Mouse (Mus musculus) stomach, embryonic 14.5 days (tissue): ENCODE measurements around the gene Ttc23. TPM values are rescaled to one million over a fixed set of nuclear protein-coding genes. Genes with fewer than 3 reads are reported as not detected.

Experiments
- ATAC-seq: fragments of 200-750 bp; cut with Nextera tagmentation; 2 replicates; pipeline ENCODE4 v1.8.0; 2017; ENCODE audit warnings: low read depth, moderate TSS enrichment; ENCODE audit not compliant: insufficient number of reproducible peaks, insufficient read depth, low FRiP score
- H3K27ac ChIP-seq: fragments of 300-500 bp; sonication (generic); 2 replicates; pipeline ENCODE4 v1.5.1; 2014; ENCODE audit warnings: mild to moderate bottlenecking, low read length, moderate library complexity, mixed read lengths
- H3K27me3 ChIP-seq: fragments of 300-500 bp; sonication (generic); 2 replicates; pipeline ENCODE4 v1.6.1; 2014; ENCODE audit warnings: low read length, control low read depth, mixed read lengths; ENCODE audit not compliant: control insufficient read depth, insufficient read depth
- H3K36me3 ChIP-seq: fragments of 300-500 bp; sonication (generic); 2 replicates; pipeline ENCODE4 v1.6.1; 2014; ENCODE audit warnings: mild to moderate bottlenecking, control low read depth, low read length, moderate library complexity, mixed read lengths; ENCODE audit not compliant: control insufficient read depth, insufficient read depth
- H3K4me1 ChIP-seq: fragments of 300-500 bp; sonication (generic); 2 replicates; pipeline ENCODE4 v1.6.1; 2014; ENCODE audit warnings: low read length, control low read depth, mixed read lengths; ENCODE audit not compliant: control insufficient read depth, insufficient read depth
- H3K4me2 ChIP-seq: fragments of 300-500 bp; sonication (generic); replicated peaks from 2 replicates; pipeline ENCODE4 v1.6.1; 2014; ENCODE audit warnings: low read depth, low read length, control low read depth
- H3K4me3 ChIP-seq: fragments of 300-500 bp; sonication (generic); 2 replicates; pipeline ENCODE4 v1.5.1; 2014; ENCODE audit warnings: low read depth, low read length, control low read depth
- H3K9ac ChIP-seq: fragments of 300-500 bp; sonication (generic); replicated peaks from 2 replicates; pipeline ENCODE4 v1.6.1; 2014; ENCODE audit warnings: low read depth, mild to moderate bottlenecking, control low read depth, low read length, moderate library complexity, mixed read lengths
- H3K9me3 ChIP-seq: fragments of 300-500 bp; sonication (generic); 2 replicates; pipeline ENCODE4 v1.6.1; 2016; ENCODE audit warnings: low read depth, low read length, control low read depth; ENCODE audit not compliant: control insufficient read depth
- WGBS: fragments of 180-500 bp; shearing (Covaris S2); extraction: QIAGEN DNeasy Blood & Tissue Kit; methylation state at CpG from one replicate; pipeline ENCODE4 v1.1.7; 2014; 5-methylcytosine and 5-hydroxymethylcytosine counted together
- polyA plus RNA-seq: library from polyadenylated mRNA; unstranded; fragments of >200 nt; fragmentation: Nextera tagmentation; extraction: Ambion mirVana; gene quantifications from 2 replicates; pipeline ENCODE4 v1.2.1, GENCODE M21; 2014

Ttc23 gene
- polyA plus RNA-seq, 1 experiment from 2014 or later: 38.6 TPM

DNA sequence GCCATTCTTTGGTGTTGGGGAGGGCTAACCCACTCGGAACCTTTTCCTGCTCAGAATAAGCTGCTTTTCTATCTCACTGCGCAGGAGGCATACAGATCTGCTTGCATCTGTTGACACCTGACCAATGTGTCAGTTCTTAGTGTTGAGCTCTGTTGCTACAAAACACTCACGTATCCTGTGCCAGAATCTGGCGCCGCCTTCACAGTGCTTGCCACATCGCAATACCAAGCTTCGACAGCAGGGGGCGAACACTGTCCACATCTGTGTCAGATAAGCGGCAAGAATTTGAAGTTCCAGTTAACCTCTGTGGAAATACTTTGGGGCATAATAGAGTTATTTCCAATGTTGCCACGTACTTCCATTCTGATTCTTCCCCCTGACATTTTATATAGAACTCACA is 25.4 kb downstream of the Ttc23 start:
- no peak overlapping the region for H3K9ac ChIP-seq
- no peaks in the 10 kb centered on the region for H3K27me3 ChIP-seq
- no peak overlapping the region for H3K27ac ChIP-seq
- H3K9me3 ChIP-seq: no peaks in the 10 kb centered on the region
- peaks cover 20% of the 10 kb centered on the region; the same call in 1 of the 2 replicates for H3K36me3 ChIP-seq
- no peak overlapping the region for H3K4me3 ChIP-seq
- no peak overlapping the region for H3K4me2 ChIP-seq
- 10% methylated on average over 10 of the region's 10 CpGs for WGBS
- H3K4me1 ChIP-seq: no peaks in the 10 kb centered on the region
- peak; percentile 49; the same call in 1 of the 2 replicates for ATAC-seq

DNA sequence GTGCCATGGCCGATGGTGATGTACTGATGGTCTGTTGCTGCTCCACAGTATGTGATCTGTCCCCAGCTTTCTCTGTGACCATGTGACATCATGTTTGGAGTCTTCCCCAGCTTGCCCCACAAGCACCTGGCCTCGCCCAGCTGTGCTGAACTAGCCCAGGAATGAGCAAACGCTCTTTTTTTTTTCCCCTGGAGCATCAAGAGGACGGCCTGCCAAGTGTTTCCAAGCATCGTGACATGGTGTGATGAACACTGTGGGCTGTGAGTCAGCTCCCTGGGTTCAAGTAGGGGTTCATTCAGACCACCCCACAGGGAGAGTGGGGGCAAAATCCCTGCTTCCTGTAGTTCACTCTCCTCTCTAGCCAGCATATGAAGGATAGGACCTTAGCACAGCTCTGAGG is 26.4 kb downstream of the Ttc23 start:
- Histone ChIP-seq H3K36me3 (peaks cover 21% of the 10 kb centered on the region; the same call in 1 of the 2 replicates), H3K4me1 (no peaks in the 10 kb centered on the region), H3K4me3 (no peak overlapping the region), H3K9me3 (no peaks in the 10 kb centered on the region), H3K9ac (no peak overlapping the region), H3K27me3 (no peaks in the 10 kb centered on the region), H3K27ac (no peak overlapping the region), H3K4me2 (no peak overlapping the region)
- no peak for ATAC-seq
- WGBS: 82% methylated on average over 5 of the region's 5 CpGs

DNA sequence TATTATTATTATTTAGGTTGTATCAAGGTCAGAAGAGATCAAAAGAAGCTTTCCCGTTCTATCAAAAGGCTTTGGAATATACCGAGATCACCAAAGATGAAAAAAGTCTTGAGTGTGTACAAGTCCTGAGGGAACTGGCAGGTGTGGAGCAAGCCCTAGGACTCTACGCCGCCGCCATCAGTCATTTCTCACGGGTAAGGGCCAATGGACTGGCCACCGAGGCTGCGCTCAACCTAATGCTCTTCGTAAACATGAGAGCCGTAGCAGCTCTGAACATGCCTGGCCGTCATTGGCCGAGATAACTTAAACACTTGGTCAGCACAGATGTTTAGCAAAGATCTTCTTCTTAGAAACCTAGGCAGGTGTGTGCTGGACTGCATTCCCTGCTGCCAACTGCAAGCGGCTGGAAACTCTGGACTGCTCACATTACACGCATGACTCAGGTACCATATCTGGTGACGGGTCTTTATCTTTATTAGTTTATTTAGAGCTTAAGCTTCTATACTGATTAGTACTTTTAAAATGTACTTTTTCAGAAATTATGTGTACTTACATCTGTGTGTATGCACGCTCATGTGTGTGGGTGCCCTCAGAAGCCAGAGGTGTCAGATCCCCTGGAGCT is 31.8 kb downstream of the Ttc23 start:
- H3K4me2 ChIP-seq: no peak overlapping the region
- H3K4me3 ChIP-seq: no peak overlapping the region
- H3K9me3 ChIP-seq: no peaks in the 10 kb centered on the region
- H3K27me3 ChIP-seq: no peaks in the 10 kb centered on the region
- H3K36me3 ChIP-seq: peaks cover 20% of the 10 kb centered on the region
- 59% methylated on average over 16 of the region's 16 CpGs for WGBS
- H3K27ac ChIP-seq: no peak overlapping the region
- no peaks in the 10 kb centered on the region for H3K4me1 ChIP-seq
- no peak for ATAC-seq
- H3K9ac ChIP-seq: no peak overlapping the region

DNA sequence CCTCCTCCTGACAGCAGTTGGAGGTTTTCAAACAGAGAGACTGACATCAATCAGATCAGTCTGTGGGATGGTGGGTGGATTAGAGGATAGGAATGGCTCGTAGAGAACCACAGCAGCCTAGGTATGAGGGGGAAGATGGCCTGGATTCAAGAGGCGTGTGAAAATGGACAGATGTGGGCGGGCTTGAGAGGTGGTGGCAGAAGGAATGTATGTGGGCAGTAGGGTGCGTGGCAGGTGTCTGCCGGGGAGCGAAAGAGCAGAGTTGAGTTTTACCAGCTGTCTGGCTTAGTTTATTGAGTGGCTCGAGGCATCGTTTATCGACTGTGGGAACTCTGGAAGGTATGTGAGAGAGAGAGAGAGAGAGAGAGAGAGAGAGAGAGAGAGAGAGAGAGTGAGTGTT is 33.9 kb downstream of the Ttc23 start:
- H3K27me3 ChIP-seq: no peaks in the 10 kb centered on the region

DNA sequence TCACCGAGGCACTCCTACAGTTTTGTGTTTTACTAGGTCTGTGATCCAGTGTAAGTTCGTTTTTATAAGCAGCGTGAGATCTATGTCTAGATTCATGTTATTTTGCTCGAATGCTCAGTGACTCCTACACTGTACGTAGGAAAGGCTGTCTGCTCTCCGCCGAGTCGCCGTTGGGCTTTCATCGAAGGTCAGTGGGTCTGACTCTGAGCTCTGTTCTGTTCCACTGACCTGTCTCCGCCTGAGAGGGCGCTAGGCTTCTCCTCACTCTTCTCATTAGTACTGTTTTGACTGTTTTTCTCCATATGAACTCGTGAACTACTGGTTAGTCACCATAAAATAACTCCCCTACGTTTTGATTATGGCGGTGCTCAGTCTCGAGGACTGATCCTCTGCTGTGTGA is 35.8 kb downstream of the Ttc23 start:
- Histone ChIP-seq H3K9me3 (no peaks in the 10 kb centered on the region), H3K36me3 (peaks cover 13% of the 10 kb centered on the region)
- 88% methylated on average over 16 of the region's 16 CpGs for WGBS

More for the DNA sequence above, 33.9 kb downstream of the Ttc23 start:
- no peak overlapping the region for H3K4me2 ChIP-seq
- no peak overlapping the region for H3K4me3 ChIP-seq
- peaks cover 16% of the 10 kb centered on the region for H3K36me3 ChIP-seq
- no peaks in the 10 kb centered on the region for H3K9me3 ChIP-seq
- WGBS: 52% methylated on average over 9 of the region's 9 CpGs
- H3K9ac ChIP-seq: no peak overlapping the region
- H3K27ac ChIP-seq: no peak overlapping the region
- no peak; the same call in 1 of the 2 replicates for ATAC-seq
- H3K4me1 ChIP-seq: no peaks in the 10 kb centered on the region

DNA sequence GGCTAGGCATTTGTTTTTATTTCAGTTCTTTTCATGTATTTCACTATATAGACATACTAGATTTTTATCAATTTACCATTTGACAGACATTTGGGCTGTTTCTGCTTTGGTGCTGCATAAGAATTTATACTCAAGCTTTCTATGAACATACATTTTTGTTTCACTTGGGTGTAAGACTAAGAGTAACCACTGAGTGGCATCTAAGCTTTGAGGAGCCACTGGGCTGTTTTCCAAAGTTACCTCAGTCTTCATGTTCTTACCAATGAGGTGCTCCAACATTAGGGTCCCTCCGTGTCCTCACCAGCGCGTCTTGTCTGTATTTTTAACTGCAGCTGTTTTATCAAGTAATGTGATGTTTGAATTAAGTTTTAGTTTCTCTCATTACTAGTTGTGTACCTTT is 39.3 kb downstream of the Ttc23 start:
- Histone ChIP-seq H3K9ac (no peak overlapping the region), H3K27ac (no peak overlapping the region), H3K36me3 (peaks cover 3% of the 10 kb centered on the region; the same call in 1 of the 2 replicates), H3K27me3 (no peaks in the 10 kb centered on the region), H3K4me3 (no peak overlapping the region), H3K4me2 (no peak overlapping the region), H3K9me3 (no peaks in the 10 kb centered on the region), H3K4me1 (no peaks in the 10 kb centered on the region)
- WGBS: 94% methylated on average over 3 of the region's 3 CpGs
- no peak for ATAC-seq

More for the DNA sequence above, 35.8 kb downstream of the Ttc23 start:
- no peak for ATAC-seq
- Histone ChIP-seq H3K4me3 (no peak overlapping the region), H3K27me3 (no peaks in the 10 kb centered on the region), H3K4me2 (no peak overlapping the region), H3K9ac (no peak overlapping the region), H3K4me1 (no peaks in the 10 kb centered on the region), H3K27ac (no peak overlapping the region)

DNA sequence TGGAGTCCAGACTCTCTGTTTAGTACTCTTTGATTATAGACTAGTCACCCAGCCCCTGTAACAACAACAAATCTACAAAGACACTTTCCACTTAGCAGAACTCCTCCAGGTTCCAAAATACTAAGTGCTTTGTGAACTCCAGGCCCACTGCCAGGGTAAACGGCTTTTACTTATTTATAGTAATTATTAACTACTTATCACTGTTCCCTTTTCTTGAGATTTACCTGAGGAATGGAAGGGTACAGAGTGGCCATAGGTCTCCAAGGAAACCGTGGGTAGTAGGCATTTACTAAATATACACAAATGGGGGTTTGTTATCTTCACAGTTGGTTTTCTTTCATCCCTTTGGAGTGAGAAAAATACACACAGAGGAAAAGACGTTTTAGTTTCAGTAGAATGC is 41.1 kb downstream of the Ttc23 start:
- Histone ChIP-seq H3K36me3 (no peaks in the 10 kb centered on the region), H3K4me2 (no peak overlapping the region), H3K27ac (no peak overlapping the region), H3K4me1 (no peaks in the 10 kb centered on the region), H3K9ac (no peak overlapping the region), H3K4me3 (no peak overlapping the region), H3K9me3 (no peaks in the 10 kb centered on the region), H3K27me3 (no peaks in the 10 kb centered on the region)
- ATAC-seq: peak; percentile 90
- 21% methylated on average over 3 of the region's 3 CpGs for WGBS

DNA sequence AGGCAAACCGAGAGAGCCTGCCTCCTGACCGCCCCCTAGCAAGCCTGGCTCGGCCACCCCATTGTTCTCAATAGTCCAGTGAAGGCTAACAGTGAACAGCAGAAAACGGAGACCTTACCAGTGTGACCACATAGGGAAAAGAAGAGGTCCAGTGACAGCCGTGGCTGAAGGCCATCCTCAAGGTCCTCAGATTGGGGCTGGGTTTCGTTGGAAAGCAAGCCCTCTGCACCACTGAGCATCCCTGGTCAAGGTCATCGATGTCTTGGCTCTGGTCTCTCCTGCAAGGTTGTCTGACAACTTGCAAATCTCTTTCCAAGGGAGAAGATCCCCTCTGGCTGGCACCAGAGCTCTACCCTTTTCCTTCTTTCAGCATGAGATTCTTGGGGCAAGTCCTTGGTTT is 42.6 kb downstream of the Ttc23 start:
- Histone ChIP-seq H3K4me1 (no peaks in the 10 kb centered on the region), H3K9me3 (no peaks in the 10 kb centered on the region), H3K27me3 (no peaks in the 10 kb centered on the region), H3K9ac (no peak overlapping the region), H3K27ac (peak overlapping the region; percentile 44; the same call in 1 of the 2 replicates), H3K4me3 (no peak overlapping the region), H3K36me3 (no peaks in the 10 kb centered on the region), H3K4me2 (no peak overlapping the region)
- 76% methylated on average over 7 of the region's 7 CpGs for WGBS
- ATAC-seq: no peak

DNA sequence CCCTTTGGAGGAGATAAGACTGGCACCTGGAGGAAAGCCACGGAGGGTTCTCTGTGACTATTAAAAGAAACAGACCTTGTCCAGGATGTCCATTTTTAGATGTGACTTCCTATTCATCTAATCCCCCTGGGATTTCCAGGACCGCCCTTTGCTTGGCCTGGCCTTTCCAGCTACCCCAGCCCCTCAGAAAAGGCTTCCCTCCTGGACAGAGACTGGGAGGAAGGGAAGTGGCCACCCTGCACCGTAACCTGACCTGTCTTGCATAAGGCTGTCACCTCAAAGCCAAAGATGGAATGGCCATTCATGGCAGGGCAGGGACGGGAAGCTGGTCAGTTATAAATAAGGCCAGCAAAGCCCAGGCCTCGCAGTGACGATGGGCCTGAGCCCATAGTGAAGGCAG is 43.8 kb downstream of the Ttc23 start:
- 69% methylated on average over 6 of the region's 6 CpGs for WGBS
- Histone ChIP-seq H3K9me3 (no peaks in the 10 kb centered on the region), H3K4me3 (no peak overlapping the region), H3K4me1 (no peaks in the 10 kb centered on the region), H3K9ac (no peak overlapping the region), H3K4me2 (no peak overlapping the region), H3K36me3 (no peaks in the 10 kb centered on the region), H3K27ac (no peak overlapping the region), H3K27me3 (no peaks in the 10 kb centered on the region)
- no peak for ATAC-seq
